Mouse (Mus musculus) lung, embryonic 15.5 days (tissue): Measurements from ENCODE around the gene Ctns. TPM values are rescaled to one million over a fixed set of nuclear protein-coding genes. Genes with fewer than 3 reads are reported as not detected.

Experiments used
- ATAC-seq: fragments of 200-750 bp; cut with Nextera tagmentation; 2 replicates; pipeline ENCODE4 v1.8.0; 2017; ENCODE audit warnings: moderate number of reproducible peaks, borderline replicate concordance; ENCODE audit not compliant: low FRiP score, low TSS enrichment; ENCODE audit errors: extremely low read depth
- H3K27ac ChIP-seq: fragments of 300-500 bp; sonication (generic); 2 replicates; pipeline ENCODE4 v1.5.1; 2015; ENCODE audit warnings: moderate library complexity, mild to moderate bottlenecking, inconsistent platforms
- H3K27me3 ChIP-seq: fragments of 300-500 bp; sonication (generic); 2 replicates; pipeline ENCODE4 v1.6.1; 2015; ENCODE audit warnings: inconsistent platforms
- H3K36me3 ChIP-seq: fragments of 300-500 bp; sonication (generic); 2 replicates; pipeline ENCODE4 v1.6.1; 2015; ENCODE audit warnings: inconsistent platforms
- H3K4me1 ChIP-seq: fragments of 300-500 bp; sonication (generic); 2 replicates; pipeline ENCODE4 v1.6.1; 2015; ENCODE audit warnings: inconsistent platforms
- H3K4me2 ChIP-seq: fragments of 300-500 bp; sonication (generic); 2 replicates; pipeline ENCODE4 v1.6.1; 2015; ENCODE audit warnings: inconsistent platforms, mild to moderate bottlenecking, moderate library complexity
- H3K4me3 ChIP-seq: fragments of 300-500 bp; sonication (generic); 2 replicates; pipeline ENCODE4 v1.5.1; 2015; ENCODE audit warnings: mild to moderate bottlenecking, inconsistent platforms
- H3K9ac ChIP-seq: fragments of 300-500 bp; sonication (generic); 2 replicates; pipeline ENCODE4 v1.6.1; 2015; ENCODE audit warnings: inconsistent platforms
- H3K9me3 ChIP-seq: fragments of 300-500 bp; sonication (generic); 2 replicates; pipeline ENCODE4 v1.6.1; 2016; ENCODE audit warnings: inconsistent platforms
- WGBS: fragments of 180-500 bp; shearing (Covaris S2); methylation state at CpG from one replicate; pipeline ENCODE4 v1.1.7; 2015; 5-methylcytosine and 5-hydroxymethylcytosine counted together
- polyA plus RNA-seq: library from polyadenylated mRNA; unstranded; fragments of >200 nt; fragmentation: Nextera tagmentation; extraction: Ambion mirVana; gene quantifications from 2 replicates; pipeline ENCODE4 v1.2.1, GENCODE M21; 2015

The Ctns gene
- polyA plus RNA-seq, 1 experiment from 2014 or later: 12.8 TPM

GRCm38 (mm10) chr11:73168071-73168470 is 30.8 kb downstream of the Ctns start:
- H3K9me3 ChIP-seq: no peaks in the 10 kb centered on the region
- no peak for ATAC-seq
- peaks cover 28% of the 10 kb centered on the region for H3K4me1 ChIP-seq
- H3K4me2 ChIP-seq: no peak overlapping the region
- WGBS: 80% methylated on average over 8 of the region's 8 CpGs
- no peaks in the 10 kb centered on the region for H3K36me3 ChIP-seq
- H3K4me3 ChIP-seq: no peak overlapping the region
- no peak overlapping the region for H3K9ac ChIP-seq
- H3K27ac ChIP-seq: no peak overlapping the region
- H3K27me3 ChIP-seq: no peaks in the 10 kb centered on the region

GRCm38 (mm10) chr11:73162284-73162683 is 36.6 kb downstream of the Ctns start:
- Histone ChIP-seq H3K9ac (no peak overlapping the region), H3K4me3 (no peak overlapping the region), H3K27ac (no peak overlapping the region), H3K4me1 (peaks cover 9% of the 10 kb centered on the region; the same call in 1 of the 2 replicates), H3K4me2 (no peak overlapping the region), H3K36me3 (no peaks in the 10 kb centered on the region), H3K9me3 (no peaks in the 10 kb centered on the region), H3K27me3 (peaks cover 37% of the 10 kb centered on the region)
- ATAC-seq: no peak
- 48% methylated on average over 5 of the region's 5 CpGs for WGBS

- 84% methylated on average over 4 of the region's 4 CpGs for WGBS
- peaks cover 8% of the 10 kb centered on the region; the same call in 1 of the 2 replicates for H3K4me1 ChIP-seq
- no peak for ATAC-seq
- H3K36me3 ChIP-seq: no peaks in the 10 kb centered on the region
- no peak overlapping the region for H3K4me2 ChIP-seq
- no peak overlapping the region for H3K9ac ChIP-seq
- H3K9me3 ChIP-seq: no peaks in the 10 kb centered on the region
- H3K4me3 ChIP-seq: no peak overlapping the region
- no peak overlapping the region for H3K27ac ChIP-seq
- H3K27me3 ChIP-seq: peaks cover 37% of the 10 kb centered on the region
These were observed 37.2 kb downstream of the Ctns start for GRCm38 (mm10) chr11:73161616-73162015.

GRCm38 (mm10) chr11:73160811-73161200 is 38.0 kb downstream of the Ctns start:
- ATAC-seq: no peak
- Histone ChIP-seq H3K9me3 (no peaks in the 10 kb centered on the region), H3K9ac (peak overlapping the region; percentile 40; the same call in 1 of the 2 replicates), H3K4me1 (peaks cover 4% of the 10 kb centered on the region; the same call in 1 of the 2 replicates), H3K36me3 (no peaks in the 10 kb centered on the region), H3K4me3 (peak overlapping the region; percentile 37), H3K27me3 (peaks cover 37% of the 10 kb centered on the region), H3K4me2 (peak overlapping the region; percentile 86), H3K27ac (no peak overlapping the region)
- 21% methylated on average over 6 of the region's 6 CpGs for WGBS

- Histone ChIP-seq H3K4me1 (peaks cover 4% of the 10 kb centered on the region; the same call in 1 of the 2 replicates), H3K4me2 (peak within 1 kb of the TSS; percentile 86), H3K36me3 (no peaks in the 10 kb centered on the region), H3K27me3 (peaks cover 37% of the 10 kb centered on the region), H3K4me3 (peak within 1 kb of the TSS; percentile 37), H3K9ac (peak within 1 kb of the TSS; percentile 40), H3K9me3 (no peaks in the 10 kb centered on the region), H3K27ac (no peak within 1 kb of the TSS)
- peak; percentile 75 for ATAC-seq
- WGBS: 3% methylated on average over 44 of the region's 49 CpGs
These were observed 38.7 kb downstream of the Ctns start, which contains the start of gene P2rx5 for GRCm38 (mm10) chr11:73159957-73160810. Gene P2rx5 (plus strand): TSS chr11:73160421.

GRCm38 (mm10) chr11:73155071-73155470 is 43.8 kb downstream of the Ctns start:
- peaks cover 2% of the 10 kb centered on the region; the same call in 1 of the 2 replicates for H3K4me1 ChIP-seq
- H3K27me3 ChIP-seq: peaks cover 20% of the 10 kb centered on the region
- no peak for ATAC-seq
- no peaks in the 10 kb centered on the region for H3K9me3 ChIP-seq
- no peak overlapping the region for H3K4me3 ChIP-seq
- H3K4me2 ChIP-seq: no peak overlapping the region
- H3K9ac ChIP-seq: no peak overlapping the region
- no peaks in the 10 kb centered on the region for H3K36me3 ChIP-seq
- WGBS: 71% methylated on average over 6 of the region's 6 CpGs
- no peak overlapping the region for H3K27ac ChIP-seq

- no peaks in the 10 kb centered on the region for H3K36me3 ChIP-seq
- no peak for ATAC-seq
- no peaks in the 10 kb centered on the region for H3K4me1 ChIP-seq
- WGBS: 83% methylated on average over 9 of the region's 9 CpGs
- H3K27me3 ChIP-seq: no peaks in the 10 kb centered on the region
- no peak overlapping the region for H3K9ac ChIP-seq
- no peak overlapping the region for H3K27ac ChIP-seq
- no peak overlapping the region for H3K4me2 ChIP-seq
- H3K9me3 ChIP-seq: no peaks in the 10 kb centered on the region
- no peak overlapping the region for H3K4me3 ChIP-seq
These were observed 50.6 kb downstream of the Ctns start for GRCm38 (mm10) chr11:73148209-73148608.

- 40% methylated on average over 7 of the region's 7 CpGs for WGBS
- Histone ChIP-seq H3K9me3 (no peaks in the 10 kb centered on the region), H3K36me3 (no peaks in the 10 kb centered on the region), H3K27me3 (no peaks in the 10 kb centered on the region), H3K4me3 (no peak overlapping the region), H3K4me1 (no peaks in the 10 kb centered on the region), H3K27ac (no peak overlapping the region), H3K9ac (no peak overlapping the region), H3K4me2 (no peak overlapping the region)
- no peak for ATAC-seq
These were observed 51.9 kb downstream of the Ctns start for GRCm38 (mm10) chr11:73146975-73147365.

GRCm38 (mm10) chr11:73146026-73146974 is 52.5 kb downstream of the Ctns start:
- Histone ChIP-seq H3K27ac (no peak overlapping the region), H3K9ac (no peak overlapping the region), H3K4me1 (no peaks in the 10 kb centered on the region), H3K4me3 (no peak overlapping the region), H3K9me3 (no peaks in the 10 kb centered on the region), H3K27me3 (no peaks in the 10 kb centered on the region), H3K4me2 (no peak overlapping the region), H3K36me3 (no peaks in the 10 kb centered on the region)
- WGBS: 49% methylated on average over 11 of the region's 11 CpGs
- ATAC-seq: no peak

- Histone ChIP-seq H3K27ac (no peak overlapping the region), H3K4me1 (no peaks in the 10 kb centered on the region), H3K9me3 (no peaks in the 10 kb centered on the region), H3K4me2 (no peak overlapping the region), H3K36me3 (no peaks in the 10 kb centered on the region), H3K9ac (no peak overlapping the region), H3K27me3 (no peaks in the 10 kb centered on the region), H3K4me3 (no peak overlapping the region)
- peak; percentile 59; the same call in 1 of the 2 replicates for ATAC-seq
- WGBS: 47% methylated on average over 1 of the region's 1 CpGs
These were observed 54.6 kb downstream of the Ctns start for GRCm38 (mm10) chr11:73144261-73144681.

- H3K4me1 ChIP-seq: peaks cover 38% of the 10 kb centered on the region
- no peaks in the 10 kb centered on the region for H3K9me3 ChIP-seq
- H3K9ac ChIP-seq: peak within 1 kb of the TSS; percentile 74
- H3K27me3 ChIP-seq: no peaks in the 10 kb centered on the region
- H3K27ac ChIP-seq: peak within 1 kb of the TSS; percentile 16; the same call in 1 of the 2 replicates
- ATAC-seq: peak; percentile 96
- under 1% methylated on average over 81 of the region's 84 CpGs for WGBS
- peak within 1 kb of the TSS; percentile 69 for H3K4me2 ChIP-seq
- H3K4me3 ChIP-seq: peak within 1 kb of the TSS; percentile 81
- peaks cover 7% of the 10 kb centered on the region; the same call in 1 of the 2 replicates for H3K36me3 ChIP-seq
These were observed 61.0 kb downstream of the Ctns start, which contains the start of gene Haspin for GRCm38 (mm10) chr11:73137591-73138501. Gene Haspin (minus strand): TSS chr11:73138294.
